Mouse (Mus musculus): ENCODE data around the gene Polh. TPM values are rescaled to one million over a fixed set of nuclear protein-coding genes. Genes with fewer than 3 reads are reported as not detected.

Polh gene
- polyA plus RNA-seq, 1 experiment from 2014 or later, result 11.1 TPM

DNA sequence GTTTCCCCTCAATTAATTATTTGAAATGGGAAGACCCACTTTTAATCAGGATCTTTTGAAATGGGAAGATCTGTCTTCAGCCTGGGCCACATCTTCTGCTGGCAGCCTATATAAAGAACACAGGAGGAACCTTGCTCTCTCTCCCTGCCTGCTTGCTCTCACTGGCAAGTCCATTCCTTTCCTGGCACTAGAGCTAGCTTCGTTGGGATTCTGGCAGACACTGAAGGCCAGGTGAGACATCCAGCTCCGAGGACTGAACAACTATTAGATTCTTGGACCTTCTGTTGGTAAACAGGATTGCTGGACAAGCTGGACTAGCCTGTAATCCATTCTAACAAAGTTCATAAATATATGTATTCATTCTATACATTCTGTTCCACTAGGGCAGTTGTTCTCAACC, 13.6 kb downstream of the Polh start:
- no peak overlapping the region for H3K4me3 ChIP-seq (ENCODE audit: low read length)
- H3K4me2 ChIP-seq (ENCODE audit: low read depth, low read length), result no peak overlapping the region
- no peak overlapping the region for H3K27ac ChIP-seq (ENCODE audit: low read length)
- 95% methylated on average over 2 of the region's 2 CpGs for WGBS
- no peaks in the 10 kb centered on the region for H3K4me1 ChIP-seq (ENCODE audit: control insufficient read depth, insufficient read depth, low read length)
- H3K9me3 ChIP-seq (ENCODE audit: control insufficient read depth, low read length), result no peaks in the 10 kb centered on the region
- no peak for ATAC-seq
- peaks cover 21% of the 10 kb centered on the region for H3K36me3 ChIP-seq (ENCODE audit: control insufficient read depth, insufficient read depth, low read length)
- H3K9ac ChIP-seq (ENCODE audit: low read depth, low read length), result no peak overlapping the region
- no peaks in the 10 kb centered on the region for H3K27me3 ChIP-seq (replicated peaks; ENCODE audit: control insufficient read depth, insufficient read depth, low read length)

- Histone ChIP-seq H3K27me3 (replicated peaks; ENCODE audit: control insufficient read depth, insufficient read depth, low read length) (no peaks in the 10 kb centered on the region), H3K27ac (ENCODE audit: low read length) (no peak overlapping the region), H3K4me2 (ENCODE audit: low read depth, low read length) (no peak overlapping the region), H3K9me3 (ENCODE audit: control insufficient read depth, low read length) (no peaks in the 10 kb centered on the region), H3K9ac (ENCODE audit: low read depth, low read length) (no peak overlapping the region), H3K36me3 (ENCODE audit: control insufficient read depth, insufficient read depth, low read length) (peaks cover 20% of the 10 kb centered on the region), H3K4me1 (ENCODE audit: control insufficient read depth, insufficient read depth, low read length) (no peaks in the 10 kb centered on the region), H3K4me3 (ENCODE audit: low read length) (no peak overlapping the region)
- ATAC-seq, result no peak
- WGBS, result 87% methylated on average over 4 of the region's 4 CpGs
These were observed 20.2 kb downstream of the Polh start for GRCm38 (mm10) chr17:46182273-46182672.

DNA sequence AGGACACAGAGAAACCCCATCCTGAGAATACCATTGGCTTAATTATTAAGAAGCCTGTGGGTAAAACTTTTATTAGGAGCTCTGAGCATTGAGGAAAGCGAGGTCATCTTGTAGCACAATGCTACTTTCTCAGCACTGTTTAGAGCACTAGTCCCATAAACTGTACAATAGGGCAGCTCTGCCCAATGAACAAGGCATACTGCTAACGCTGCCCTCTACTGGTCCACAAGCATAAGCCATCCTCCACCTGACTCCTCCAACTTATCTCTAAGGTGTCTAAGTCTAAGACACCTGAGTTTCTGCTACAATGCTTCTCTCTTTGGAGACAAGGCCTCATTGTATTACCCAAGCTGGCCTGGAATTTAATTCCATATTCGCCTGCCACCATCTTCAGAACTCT, 31.9 kb downstream of the Polh start:
- Histone ChIP-seq H3K27me3 (replicated peaks; ENCODE audit: control insufficient read depth, insufficient read depth, low read length) (no peaks in the 10 kb centered on the region), H3K9ac (ENCODE audit: low read depth, low read length) (no peak overlapping the region), H3K4me1 (ENCODE audit: control insufficient read depth, insufficient read depth, low read length) (no peaks in the 10 kb centered on the region), H3K4me2 (ENCODE audit: low read depth, low read length) (no peak overlapping the region), H3K9me3 (ENCODE audit: control insufficient read depth, low read length) (no peaks in the 10 kb centered on the region), H3K36me3 (ENCODE audit: control insufficient read depth, insufficient read depth, low read length) (peaks cover 33% of the 10 kb centered on the region), H3K4me3 (ENCODE audit: low read length) (no peak overlapping the region), H3K27ac (ENCODE audit: low read length) (no peak overlapping the region)
- ATAC-seq, result 0 out of 2 replicates have a peak, but pooled peaks have one; percentile 58
- WGBS, result 76% methylated on average over 3 of the region's 3 CpGs

GRCm38 (mm10) chr17:46168768-46169167, 33.7 kb downstream of the Polh start:
- no peak for ATAC-seq
- Histone ChIP-seq H3K9ac (ENCODE audit: low read depth, low read length) (0 out of 2 replicates have a peak overlapping the region, but pooled peaks have one; percentile 6), H3K9me3 (ENCODE audit: control insufficient read depth, low read length) (no peaks in the 10 kb centered on the region), H3K27ac (ENCODE audit: low read length) (no peak overlapping the region; the same call in 1 of the 2 replicates), H3K4me2 (ENCODE audit: low read depth, low read length) (no peak overlapping the region), H3K4me3 (ENCODE audit: low read length) (no peak overlapping the region), H3K36me3 (ENCODE audit: control insufficient read depth, insufficient read depth, low read length) (peaks cover 37% of the 10 kb centered on the region), H3K4me1 (ENCODE audit: control insufficient read depth, insufficient read depth, low read length) (no peaks in the 10 kb centered on the region), H3K27me3 (replicated peaks; ENCODE audit: control insufficient read depth, insufficient read depth, low read length) (no peaks in the 10 kb centered on the region)
- WGBS, result 86% methylated on average over 5 of the region's 5 CpGs

GRCm38 (mm10) chr17:46168318-46168717, 34.1 kb downstream of the Polh start:
- H3K4me1 ChIP-seq (ENCODE audit: control insufficient read depth, insufficient read depth, low read length), result peaks cover 1% of the 10 kb centered on the region; the same call in 1 of the 2 replicates
- H3K27ac ChIP-seq (ENCODE audit: low read length), result no peak overlapping the region
- ATAC-seq, result no peak; the same call in 1 of the 2 replicates
- no peak overlapping the region for H3K9ac ChIP-seq (ENCODE audit: low read depth, low read length)
- no peaks in the 10 kb centered on the region for H3K9me3 ChIP-seq (ENCODE audit: control insufficient read depth, low read length)
- H3K36me3 ChIP-seq (ENCODE audit: control insufficient read depth, insufficient read depth, low read length), result peaks cover 37% of the 10 kb centered on the region
- H3K27me3 ChIP-seq (replicated peaks; ENCODE audit: control insufficient read depth, insufficient read depth, low read length), result no peaks in the 10 kb centered on the region
- no peak overlapping the region for H3K4me2 ChIP-seq (ENCODE audit: low read depth, low read length)
- WGBS, result 41% methylated on average over 5 of the region's 5 CpGs
- H3K4me3 ChIP-seq (ENCODE audit: low read length), result no peak overlapping the region

- H3K27me3 ChIP-seq (replicated peaks; ENCODE audit: control insufficient read depth, insufficient read depth, low read length), result no peaks in the 10 kb centered on the region
- H3K4me3 ChIP-seq (ENCODE audit: low read length), result no peak overlapping the region
- 84% methylated on average over 11 of the region's 11 CpGs for WGBS
- no peak for ATAC-seq
- H3K4me1 ChIP-seq (ENCODE audit: control insufficient read depth, insufficient read depth, low read length), result peaks cover 13% of the 10 kb centered on the region
- H3K4me2 ChIP-seq (ENCODE audit: low read depth, low read length), result no peak overlapping the region
- peaks cover 37% of the 10 kb centered on the region for H3K36me3 ChIP-seq (ENCODE audit: control insufficient read depth, insufficient read depth, low read length)
- H3K9me3 ChIP-seq (ENCODE audit: control insufficient read depth, low read length), result no peaks in the 10 kb centered on the region
- no peak overlapping the region for H3K9ac ChIP-seq (ENCODE audit: low read depth, low read length)
- H3K27ac ChIP-seq (ENCODE audit: low read length), result no peak overlapping the region
These were observed 35.4 kb downstream of the Polh start for GRCm38 (mm10) chr17:46167014-46167413.

GRCm38 (mm10) chr17:46166270-46166669, 36.2 kb downstream of the Polh start:
- Histone ChIP-seq H3K9ac (ENCODE audit: low read depth, low read length) (no peak overlapping the region), H3K27me3 (replicated peaks; ENCODE audit: control insufficient read depth, insufficient read depth, low read length) (no peaks in the 10 kb centered on the region), H3K9me3 (ENCODE audit: control insufficient read depth, low read length) (no peaks in the 10 kb centered on the region), H3K4me2 (ENCODE audit: low read depth, low read length) (no peak overlapping the region), H3K27ac (ENCODE audit: low read length) (no peak overlapping the region), H3K4me1 (ENCODE audit: control insufficient read depth, insufficient read depth, low read length) (peaks cover 18% of the 10 kb centered on the region), H3K36me3 (ENCODE audit: control insufficient read depth, insufficient read depth, low read length) (peaks cover 37% of the 10 kb centered on the region), H3K4me3 (ENCODE audit: low read length) (no peak overlapping the region)
- no peak for ATAC-seq
- WGBS, result 67% methylated on average over 5 of the region's 5 CpGs

DNA sequence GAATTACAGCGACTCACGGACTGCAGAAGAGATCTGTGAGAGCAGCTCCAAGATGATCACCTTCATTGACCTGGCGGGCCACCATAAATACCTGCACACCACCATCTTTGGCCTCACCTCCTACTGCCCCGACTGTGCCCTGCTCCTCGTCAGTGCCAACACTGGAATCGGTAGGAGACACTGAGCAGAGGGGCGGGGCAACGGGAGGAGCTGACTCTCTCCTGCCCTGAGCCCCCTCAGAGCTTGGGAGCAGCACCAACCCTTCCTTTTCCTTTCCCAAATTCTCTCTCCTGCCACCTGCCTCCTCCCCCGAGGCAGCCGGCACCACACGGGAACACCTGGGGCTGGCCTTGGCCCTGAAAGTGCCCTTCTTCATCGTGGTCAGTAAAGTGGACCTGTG, 37.0 kb downstream of the Polh start:
- 86% methylated on average over 12 of the region's 12 CpGs for WGBS
- no peak for ATAC-seq

GRCm38 (mm10) chr17:46164791-46165190, 37.7 kb downstream of the Polh start:
- no peak for ATAC-seq
- H3K9me3 ChIP-seq (ENCODE audit: control insufficient read depth, low read length), result no peaks in the 10 kb centered on the region
- peaks cover 19% of the 10 kb centered on the region for H3K4me1 ChIP-seq (ENCODE audit: control insufficient read depth, insufficient read depth, low read length)
- H3K9ac ChIP-seq (ENCODE audit: low read depth, low read length), result no peak overlapping the region
- no peaks in the 10 kb centered on the region for H3K27me3 ChIP-seq (replicated peaks; ENCODE audit: control insufficient read depth, insufficient read depth, low read length)
- no peak overlapping the region for H3K4me2 ChIP-seq (ENCODE audit: low read depth, low read length)
- H3K4me3 ChIP-seq (ENCODE audit: low read length), result no peak overlapping the region
- 91% methylated on average over 10 of the region's 10 CpGs for WGBS
- H3K36me3 ChIP-seq (ENCODE audit: control insufficient read depth, insufficient read depth, low read length), result peaks cover 35% of the 10 kb centered on the region
- no peak overlapping the region for H3K27ac ChIP-seq (ENCODE audit: low read length)

More for the DNA sequence above, 37.0 kb downstream of the Polh start:
- Histone ChIP-seq H3K27ac (ENCODE audit: low read length) (no peak overlapping the region), H3K4me2 (ENCODE audit: low read depth, low read length) (no peak overlapping the region), H3K36me3 (ENCODE audit: control insufficient read depth, insufficient read depth, low read length) (peaks cover 37% of the 10 kb centered on the region), H3K4me3 (ENCODE audit: low read length) (no peak overlapping the region), H3K9me3 (ENCODE audit: control insufficient read depth, low read length) (no peaks in the 10 kb centered on the region), H3K4me1 (ENCODE audit: control insufficient read depth, insufficient read depth, low read length) (peaks cover 18% of the 10 kb centered on the region), H3K9ac (ENCODE audit: low read depth, low read length) (no peak overlapping the region), H3K27me3 (replicated peaks; ENCODE audit: control insufficient read depth, insufficient read depth, low read length) (no peaks in the 10 kb centered on the region)

GRCm38 (mm10) chr17:46164301-46164700, 38.1 kb downstream of the Polh start:
- no peak overlapping the region for H3K27ac ChIP-seq (ENCODE audit: low read length)
- H3K4me2 ChIP-seq (ENCODE audit: low read depth, low read length), result no peak overlapping the region
- 90% methylated on average over 8 of the region's 8 CpGs for WGBS
- H3K4me1 ChIP-seq (ENCODE audit: control insufficient read depth, insufficient read depth, low read length), result peaks cover 24% of the 10 kb centered on the region
- H3K9ac ChIP-seq (ENCODE audit: low read depth, low read length), result no peak overlapping the region
- ATAC-seq, result no peak
- H3K27me3 ChIP-seq (replicated peaks; ENCODE audit: control insufficient read depth, insufficient read depth, low read length), result no peaks in the 10 kb centered on the region
- no peaks in the 10 kb centered on the region for H3K9me3 ChIP-seq (ENCODE audit: control insufficient read depth, low read length)
- H3K4me3 ChIP-seq (ENCODE audit: low read length), result no peak overlapping the region
- peaks cover 32% of the 10 kb centered on the region for H3K36me3 ChIP-seq (ENCODE audit: control insufficient read depth, insufficient read depth, low read length)
